9 mouse cellular contexts compared by ENCODE assay signal in genomic region chr17:44618691-44619090, GRCm38 (mm10).
DNase-seq lines count a peak whose midpoint lies in the region; ATAC-seq lines count a peak whose summit lies in the region.
"Had no signal": no experiment of that assay in that cellular context is flagged by ENCODE, and none has a peak within 500 bp of the region (broad histone marks: within the 10 kb centered on the region; RNA-seq: fewer than 3 reads in every experiment).

No protein-coding gene starts in this region.

- H3K9me3 ChIP-seq in heart, embryonic 14.5 days (ENCODE audit: control insufficient read depth, low read length): no peaks in the 10 kb centered on the region
- H3K9me3 ChIP-seq in neural tube, embryonic 14.5 days (ENCODE audit: control insufficient read depth, low read length): no peaks in the 10 kb centered on the region

- no peaks in the 10 kb centered on the region for H3K36me3 ChIP-seq in heart, embryonic 14.5 days (ENCODE audit: control insufficient read depth, insufficient read depth, low read length)
- H3K36me3 ChIP-seq in neural tube, embryonic 14.5 days (ENCODE audit: control insufficient read depth, insufficient read depth, low read length): no peaks in the 10 kb centered on the region

- no peak overlapping the region for H3K9ac ChIP-seq in heart, embryonic 14.5 days (ENCODE audit: low read length)
- H3K9ac ChIP-seq in neural tube, embryonic 14.5 days (replicated peaks; ENCODE audit: low read depth, low read length): no peak overlapping the region

- intact Hi-C loops in heart, postnatal 36 days (cut with DNase I): no loop called here

- WGBS in heart, embryonic 14.5 days: 68% methylated on average over 11 of the region's 11 CpGs
- WGBS in neural tube, embryonic 14.5 days: 60% methylated on average over 11 of the region's 11 CpGs

- peak overlapping the region; percentile 18; the same call in 1 of the 2 replicates for H3K4me2 ChIP-seq in heart, embryonic 14.5 days (ENCODE audit: low read length)
- no peak overlapping the region for H3K4me2 ChIP-seq in neural tube, embryonic 14.5 days (ENCODE audit: low read depth, low read length)

- no peak for ATAC-seq in heart, embryonic 14.5 days (ENCODE audit: insufficient number of reproducible peaks, insufficient read depth, low FRiP score, low read depth)
- 0 out of 2 replicates have a peak, but pooled peaks have one; percentile 54 for ATAC-seq in neural tube, embryonic 14.5 days (ENCODE audit: low read depth)
- no peak for ATAC-seq in megakaryocyte-erythroid progenitor cell, adult 5-6 weeks (replicated peaks; ENCODE audit: low FRiP score, low TSS enrichment, poor library complexity, severe bottlenecking)

- H3K4me1 ChIP-seq in heart, embryonic 14.5 days (ENCODE audit: control insufficient read depth in 2 of 2, insufficient read depth in 2 of 2, low read length in 2 of 2): no peaks in the 10 kb centered on the region
- H3K4me1 ChIP-seq in neural tube, embryonic 14.5 days (ENCODE audit: control insufficient read depth, insufficient read depth, low read length): peaks cover 1% of the 10 kb centered on the region; the same call in 1 of the 2 replicates

- H3K27me3 ChIP-seq in heart, embryonic 14.5 days (ENCODE audit: control insufficient read depth, insufficient read depth, low read length): no peaks in the 10 kb centered on the region
- no peaks in the 10 kb centered on the region for H3K27me3 ChIP-seq in neural tube, embryonic 14.5 days (ENCODE audit: control insufficient read depth, insufficient read depth, low read length)
- H3K27me3 ChIP-seq: megakaryocyte, embryonic 14.5 days had no signal

- H3K4me3 ChIP-seq in heart, embryonic 14.5 days (ENCODE audit: control insufficient read depth in 1 of 2, insufficient read depth in 1 of 2, low read depth in 1 of 2, low read length in 2 of 2): no peak overlapping the region
- no peak overlapping the region for H3K4me3 ChIP-seq in neural tube, embryonic 14.5 days (ENCODE audit: low read depth, low read length)
- H3K4me3 ChIP-seq: megakaryocyte, embryonic 14.5 days had no signal

- no peak overlapping the region for H3K27ac ChIP-seq in heart, embryonic 14.5 days (replicated peaks in 1 of 2; ENCODE audit: control insufficient read depth in 1 of 2, insufficient read depth in 1 of 2, low read depth in 2 of 2, low read length in 2 of 2)
- no peak overlapping the region for H3K27ac ChIP-seq in neural tube, embryonic 14.5 days (ENCODE audit: low read depth, low read length)

- DNase-seq in heart, postnatal 36 days: no peak
- peak; percentile 76 for DNase-seq in adrenal gland, postnatal 14 days
- DNase-seq in embryo, embryonic 11 days: peak; percentile 72
- DNase-seq in kidney, postnatal 10 days: peak; percentile 73
- no peak for DNase-seq in liver

Comparison
In these comparisons a context has a peak if more than half of its experiments do, and no peak if none do; other contexts are left out.
1. DNase-seq: peak in adrenal gland, postnatal 14 days (single experiment), embryo, embryonic 11 days (single experiment) and kidney, postnatal 10 days (single experiment); none in heart, postnatal 36 days (0 of 2) and liver (single experiment).